Mouse (Mus musculus) liver, postnatal 0 days (tissue): Measurements from ENCODE around the gene Tut1. TPM values are rescaled to one million over a fixed set of nuclear protein-coding genes. Genes with fewer than 3 reads are reported as not detected.
A peak's percentile ranks its signal among the peaks of the same experiment; 100 is the strongest.

Source experiments
- ATAC-seq: fragments of 200-750 bp; cut with Nextera tagmentation; 2 replicates; pipeline ENCODE4 v1.8.0; 2017; ENCODE audit warnings: mild to moderate bottlenecking, moderate library complexity
- DNase-seq: peaks from one replicate; pipeline ENCODE4 v3.0.0-alpha.2; 2016
- H3K27ac ChIP-seq: fragments of 300-500 bp; sonication (generic); 2 replicates; pipeline ENCODE4 v1.5.1; 2014; ENCODE audit warnings: antibody characterized with exemption, moderate library complexity, mild to moderate bottlenecking, low read depth
- H3K27me3 ChIP-seq: fragments of 300-500 bp; sonication (generic); 2 replicates; pipeline ENCODE4 v1.6.1; 2014; ENCODE audit warnings: low read length, control low read depth, mixed read lengths; ENCODE audit not compliant: insufficient read depth
- H3K36me3 ChIP-seq: fragments of 300-500 bp; sonication (generic); replicated peaks from 2 replicates; pipeline ENCODE4 v1.6.1; 2014; ENCODE audit warnings: mild to moderate bottlenecking, control low read depth, low read length, moderate library complexity, mixed read lengths; ENCODE audit not compliant: insufficient read depth
- H3K4me1 ChIP-seq: fragments of 300-500 bp; sonication (generic); 2 replicates; pipeline ENCODE4 v1.6.1; 2014; ENCODE audit warnings: antibody characterized with exemption, mild to moderate bottlenecking, control low read depth; ENCODE audit not compliant: insufficient read depth
- H3K4me2 ChIP-seq: fragments of 300-500 bp; sonication (generic); 2 replicates; pipeline ENCODE4 v1.6.1; 2014; ENCODE audit warnings: low read depth, mild to moderate bottlenecking, low read length, moderate library complexity, mixed read lengths
- H3K4me3 ChIP-seq: fragments of 300-500 bp; sonication (generic); 2 replicates; pipeline ENCODE4 v1.5.1; 2014; ENCODE audit warnings: low read depth, low read length
- H3K9ac ChIP-seq: fragments of 300-500 bp; sonication (generic); replicated peaks from 2 replicates; pipeline ENCODE4 v1.6.1; 2014; ENCODE audit warnings: mild to moderate bottlenecking, moderate library complexity
- H3K9me3 ChIP-seq: fragments of 300-500 bp; sonication (generic); 2 replicates; pipeline ENCODE4 v1.6.1; 2016; ENCODE audit warnings: mild to moderate bottlenecking, control low read depth, low read length, mixed read lengths
- CTCF ChIP-seq: sonication (generic); IDR thresholded peaks from 2 replicates; pipeline ENCODE4 v1.5.1; 2016; ENCODE audit warnings: antibody characterized with exemption, low read depth
- EP300 ChIP-seq: IDR thresholded peaks from 2 replicates; pipeline ENCODE4 v1.6.1; 2016; ENCODE audit warnings: antibody characterized with exemption, low read depth, mild to moderate bottlenecking
- WGBS: fragments of 180-500 bp; shearing (Covaris S2); extraction: QIAGEN DNeasy Blood & Tissue Kit; methylation state at CpG from one replicate; pipeline ENCODE4 v1.1.7; 2014; ENCODE audit not compliant: insufficient replicate concordance; 5-methylcytosine and 5-hydroxymethylcytosine counted together
- polyA plus RNA-seq: library from polyadenylated mRNA; unstranded; fragments of >200 nt; fragmentation: Nextera tagmentation; extraction: Ambion mirVana; gene quantifications from 2 replicates; pipeline ENCODE4 v1.2.1, GENCODE M21; 2015

Gene Tut1
- polyA plus RNA-seq, 1 experiment from 2014 or later, result 10.7 TPM

DNA sequence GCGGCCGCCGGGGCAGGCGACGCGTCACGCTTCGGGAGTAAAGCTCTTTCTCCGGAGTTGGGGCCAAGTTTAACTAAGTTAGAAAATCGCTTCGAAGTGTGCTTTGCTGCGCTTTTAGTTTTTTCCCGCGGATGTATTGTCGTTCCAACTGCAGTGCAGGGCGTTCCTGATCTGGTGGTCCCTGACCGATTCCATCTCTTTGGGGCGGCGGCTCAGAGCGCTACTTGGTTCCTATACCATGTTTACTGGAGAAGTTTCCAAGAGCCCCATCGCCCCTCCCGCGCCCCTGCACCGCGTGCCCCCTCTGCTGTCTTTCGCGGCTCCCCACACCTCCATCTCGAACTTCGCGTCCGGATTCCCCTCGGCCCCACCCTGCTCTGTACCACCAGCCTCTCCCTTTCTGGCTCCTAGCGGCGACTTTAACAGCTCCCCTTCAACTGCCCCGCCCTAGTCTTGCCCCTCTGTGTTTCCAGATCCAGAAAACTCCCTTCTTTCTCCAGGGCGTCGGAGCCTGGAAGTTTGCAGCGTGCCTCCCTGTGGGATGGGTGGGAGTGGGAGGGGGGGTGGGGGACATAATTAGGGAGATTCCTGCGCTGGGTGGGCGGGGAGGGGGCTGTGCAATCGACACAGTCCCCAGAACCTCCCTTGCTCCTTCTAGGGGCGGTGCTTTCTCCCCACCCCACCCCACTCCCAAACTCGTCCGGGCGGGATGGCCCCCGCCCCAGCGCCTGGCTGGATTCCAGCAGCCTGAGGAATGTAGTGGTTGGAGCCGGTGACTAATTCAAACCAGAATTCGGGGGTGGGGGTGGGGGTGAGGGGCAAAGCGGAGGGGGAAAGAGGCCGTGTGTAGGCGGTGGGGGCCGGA is 36.2 kb downstream of the Tut1 start:
- ATAC-seq (peak; percentile 38), DNase-seq (peak; percentile 61)
- peak overlapping the region; percentile 57 for H3K4me3 ChIP-seq
- peak overlapping the region; percentile 64 for H3K9ac ChIP-seq
- 2% methylated on average over 53 of the region's 53 CpGs for WGBS
- H3K36me3 ChIP-seq, result no peaks in the 10 kb centered on the region
- H3K4me1 ChIP-seq, result peaks cover 38% of the 10 kb centered on the region
- peak overlapping the region; percentile 64 for H3K27ac ChIP-seq
- H3K27me3 ChIP-seq, result peaks cover 16% of the 10 kb centered on the region
- TF ChIP-seq EP300, result no peak
- TF ChIP-seq CTCF, result peak; percentile 19; the same call in 1 of the 2 replicates
- H3K9me3 ChIP-seq, result no peaks in the 10 kb centered on the region
- peak overlapping the region; percentile 91 for H3K4me2 ChIP-seq

- DNase-seq (no peak), ATAC-seq (0 out of 2 replicates have a peak, but pooled peaks have one; percentile 3)
- Histone ChIP-seq H3K4me3 (peak overlapping the region; percentile 57), H3K4me1 (peaks cover 33% of the 10 kb centered on the region), H3K27ac (peak overlapping the region; percentile 64; the same call in 1 of the 2 replicates), H3K4me2 (peak overlapping the region; percentile 91), H3K27me3 (peaks cover 16% of the 10 kb centered on the region), H3K36me3 (no peaks in the 10 kb centered on the region), H3K9me3 (no peaks in the 10 kb centered on the region), H3K9ac (peak overlapping the region; percentile 64; the same call in 1 of the 2 replicates)
- WGBS, result 33% methylated on average over 15 of the region's 15 CpGs
- TF ChIP-seq CTCF (no peak), EP300 (no peak)
Observed at GRCm38 (mm10) chr19:8990432-8991102, 36.9 kb downstream of the Tut1 start.

- Histone ChIP-seq H3K9ac (no peak overlapping the region), H3K27ac (peak overlapping the region; percentile 29; the same call in 1 of the 2 replicates), H3K36me3 (no peaks in the 10 kb centered on the region), H3K4me1 (peaks cover 28% of the 10 kb centered on the region), H3K4me3 (no peak overlapping the region), H3K27me3 (peaks cover 16% of the 10 kb centered on the region), H3K9me3 (no peaks in the 10 kb centered on the region), H3K4me2 (peak overlapping the region; percentile 91)
- 61% methylated on average over 4 of the region's 4 CpGs for WGBS
- TF ChIP-seq CTCF (no peak), EP300 (no peak)
- DNase-seq (no peak), ATAC-seq (no peak)
Observed at GRCm38 (mm10) chr19:8991245-8991870, 37.7 kb downstream of the Tut1 start.

- no peak overlapping the region for H3K4me3 ChIP-seq
- 71% methylated on average over 13 of the region's 13 CpGs for WGBS
- H3K36me3 ChIP-seq, result no peaks in the 10 kb centered on the region
- peaks cover 30% of the 10 kb centered on the region for H3K4me1 ChIP-seq
- TF ChIP-seq CTCF, result no peak
- TF ChIP-seq EP300, result no peak
- no peak for DNase-seq
- no peaks in the 10 kb centered on the region for H3K9me3 ChIP-seq
- H3K27ac ChIP-seq, result peak overlapping the region; percentile 7; the same call in 1 of the 2 replicates
- no peak overlapping the region for H3K9ac ChIP-seq
- peak overlapping the region; percentile 91; the same call in 1 of the 2 replicates for H3K4me2 ChIP-seq
- H3K27me3 ChIP-seq, result peaks cover 16% of the 10 kb centered on the region
- ATAC-seq, result no peak
Observed at GRCm38 (mm10) chr19:8991871-8992735, 38.5 kb downstream of the Tut1 start.

DNA sequence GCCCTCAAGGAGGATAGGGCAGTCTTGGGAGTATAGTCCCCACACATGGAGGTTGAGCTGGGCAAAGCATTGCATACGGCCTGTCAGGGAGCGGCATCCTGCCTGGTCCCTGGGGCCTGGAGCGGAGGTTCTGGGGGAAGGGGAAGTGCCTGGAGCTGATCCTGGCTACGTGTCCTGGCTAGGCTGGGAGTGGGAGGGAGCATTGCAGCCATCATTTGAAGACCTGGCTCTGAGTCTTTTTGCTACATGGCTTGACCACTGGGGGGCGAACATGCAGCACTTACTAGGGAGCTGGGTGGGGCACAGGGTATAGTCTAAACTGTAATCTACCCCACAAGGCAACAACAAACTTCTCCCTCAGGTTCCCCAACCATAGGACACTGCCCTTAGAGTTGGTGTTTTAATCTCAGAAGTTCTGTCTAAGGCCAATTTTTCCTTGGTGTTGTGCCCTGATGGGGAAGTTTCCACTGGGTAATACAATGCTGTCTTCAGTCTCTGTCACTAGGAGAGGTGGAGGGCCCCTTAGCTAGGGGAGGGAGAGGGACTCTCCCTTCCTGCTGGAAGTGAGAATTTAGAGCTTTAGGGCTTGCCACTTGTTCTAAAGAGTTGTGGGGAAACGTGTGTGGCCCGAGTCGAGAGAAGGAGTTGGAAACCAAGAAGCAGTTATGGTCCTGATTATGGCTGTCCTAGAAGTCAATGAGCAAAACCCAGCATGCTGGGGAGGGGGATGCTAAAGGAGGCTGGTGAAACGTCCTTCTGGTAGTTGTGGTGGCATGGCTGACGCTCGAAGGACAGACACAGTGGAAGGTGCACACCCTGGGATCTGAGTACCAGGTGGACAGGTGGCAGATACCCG is 39.4 kb downstream of the Tut1 start:
- Histone ChIP-seq H3K4me2 (peak overlapping the region; percentile 34; the same call in 1 of the 2 replicates), H3K4me3 (no peak overlapping the region), H3K9me3 (no peaks in the 10 kb centered on the region), H3K4me1 (peaks cover 35% of the 10 kb centered on the region), H3K36me3 (no peaks in the 10 kb centered on the region), H3K9ac (no peak overlapping the region), H3K27ac (no peak overlapping the region), H3K27me3 (peaks cover 16% of the 10 kb centered on the region)
- DNase-seq (peak; percentile 84), ATAC-seq (peak; percentile 52)
- peak; percentile 88 for TF ChIP-seq CTCF
- TF ChIP-seq EP300, result 0 out of 2 replicates have a peak, but pooled peaks have one; percentile 17
- 35% methylated on average over 12 of the region's 12 CpGs for WGBS
